Mouse (Mus musculus): Measurements from ENCODE around the gene Tor1b. TPM values are rescaled to one million over a fixed set of nuclear protein-coding genes. Genes with fewer than 3 reads are reported as not detected.

The Tor1b gene
- polyA plus RNA-seq, 1 experiment from 2014 or later = 18.3 TPM

GRCm38 (mm10) chr2:30962570-30963254 is 10.0 kb downstream of the Tor1b start:
- Histone ChIP-seq H3K27me3 (ENCODE audit: control insufficient read depth, insufficient read depth, low read depth, low read length) (no peaks in the 10 kb centered on the region), H3K4me2 (ENCODE audit: low read length) (no peak overlapping the region), H3K4me3 (ENCODE audit: low read depth, low read length) (no peak overlapping the region), H3K9me3 (replicated peaks; ENCODE audit: control insufficient read depth, low read length, poor library complexity, severe bottlenecking) (no peaks in the 10 kb centered on the region), H3K36me3 (ENCODE audit: control insufficient read depth, insufficient read depth, low read length) (peaks cover 37% of the 10 kb centered on the region), H3K9ac (ENCODE audit: low read depth, low read length) (no peak overlapping the region), H3K27ac (ENCODE audit: low read length) (no peak overlapping the region), H3K4me1 (ENCODE audit: control insufficient read depth, insufficient read depth, low read length) (peaks cover 12% of the 10 kb centered on the region)
- WGBS = 93% methylated on average over 11 of the region's 11 CpGs
- no peak for ATAC-seq

GRCm38 (mm10) chr2:30965627-30966026 is 12.9 kb downstream of the Tor1b start:
- Histone ChIP-seq H3K27ac (ENCODE audit: low read length) (no peak overlapping the region), H3K4me1 (ENCODE audit: control insufficient read depth, insufficient read depth, low read length) (peaks cover 12% of the 10 kb centered on the region), H3K4me2 (ENCODE audit: low read length) (no peak overlapping the region), H3K4me3 (ENCODE audit: low read depth, low read length) (no peak overlapping the region), H3K9me3 (replicated peaks; ENCODE audit: control insufficient read depth, low read length, poor library complexity, severe bottlenecking) (no peaks in the 10 kb centered on the region), H3K36me3 (ENCODE audit: control insufficient read depth, insufficient read depth, low read length) (peaks cover 24% of the 10 kb centered on the region), H3K27me3 (ENCODE audit: control insufficient read depth, insufficient read depth, low read depth, low read length) (no peaks in the 10 kb centered on the region), H3K9ac (ENCODE audit: low read depth, low read length) (no peak overlapping the region)
- ATAC-seq = no peak
- WGBS = 91% methylated on average over 8 of the region's 8 CpGs

GRCm38 (mm10) chr2:30966826-30967225 is 14.1 kb downstream of the Tor1b start:
- H3K9ac ChIP-seq (ENCODE audit: low read depth, low read length) = peak overlapping the region; percentile 72
- no peaks in the 10 kb centered on the region for H3K27me3 ChIP-seq (ENCODE audit: control insufficient read depth, insufficient read depth, low read depth, low read length)
- 21% methylated on average over 16 of the region's 16 CpGs for WGBS
- peaks cover 14% of the 10 kb centered on the region for H3K36me3 ChIP-seq (ENCODE audit: control insufficient read depth, insufficient read depth, low read length)
- H3K9me3 ChIP-seq (replicated peaks; ENCODE audit: control insufficient read depth, low read length, poor library complexity, severe bottlenecking) = no peaks in the 10 kb centered on the region
- peak overlapping the region; percentile 74 for H3K4me3 ChIP-seq (ENCODE audit: low read depth, low read length)
- peaks cover 12% of the 10 kb centered on the region for H3K4me1 ChIP-seq (ENCODE audit: control insufficient read depth, insufficient read depth, low read length)
- peak; percentile 7; the same call in 1 of the 2 replicates for ATAC-seq
- H3K4me2 ChIP-seq (ENCODE audit: low read length) = peak overlapping the region; percentile 90
- H3K27ac ChIP-seq (ENCODE audit: low read length) = no peak overlapping the region; the same call in 1 of the 2 replicates

GRCm38 (mm10) chr2:30967352-30968327 is 14.9 kb downstream of the Tor1b start, which contains the start of gene Tor1a:
Tor1a (minus strand) TSS chr2:30967933.
- peaks cover 12% of the 10 kb centered on the region for H3K4me1 ChIP-seq (ENCODE audit: control insufficient read depth, insufficient read depth, low read length)
- WGBS = 2% methylated on average over 47 of the region's 59 CpGs
- peak within 1 kb of the TSS; percentile 61 for H3K27ac ChIP-seq (ENCODE audit: low read length)
- H3K4me3 ChIP-seq (ENCODE audit: low read depth, low read length) = peak within 1 kb of the TSS; percentile 74
- peaks cover 8% of the 10 kb centered on the region for H3K36me3 ChIP-seq (ENCODE audit: control insufficient read depth, insufficient read depth, low read length)
- peak within 1 kb of the TSS; percentile 72 for H3K9ac ChIP-seq (ENCODE audit: low read depth, low read length)
- ATAC-seq = peak; percentile 94
- no peaks in the 10 kb centered on the region for H3K9me3 ChIP-seq (replicated peaks; ENCODE audit: control insufficient read depth, low read length, poor library complexity, severe bottlenecking)
- H3K4me2 ChIP-seq (ENCODE audit: low read length) = peak within 1 kb of the TSS; percentile 90
- H3K27me3 ChIP-seq (ENCODE audit: control insufficient read depth, insufficient read depth, low read depth, low read length) = no peaks in the 10 kb centered on the region

GRCm38 (mm10) chr2:30981790-30982513 is 29.2 kb downstream of the Tor1b start, which contains the start of the genes BC005624 and Usp20:
BC005624 (minus strand) TSS chr2:30982201.
Usp20 (plus strand) TSS chr2:30982279.
- no peaks in the 10 kb centered on the region for H3K27me3 ChIP-seq (ENCODE audit: control insufficient read depth, insufficient read depth, low read depth, low read length)
- peak within 1 kb of the TSS; percentile 71 for H3K9ac ChIP-seq (ENCODE audit: low read depth, low read length)
- H3K9me3 ChIP-seq (replicated peaks; ENCODE audit: control insufficient read depth, low read length, poor library complexity, severe bottlenecking) = no peaks in the 10 kb centered on the region
- peak within 1 kb of the TSS; percentile 81 for H3K27ac ChIP-seq (ENCODE audit: low read length)
- peak within 1 kb of the TSS; percentile 80 for H3K4me2 ChIP-seq (ENCODE audit: low read length)
- H3K36me3 ChIP-seq (ENCODE audit: control insufficient read depth, insufficient read depth, low read length) = peaks cover 7% of the 10 kb centered on the region
- peak; percentile 98 for ATAC-seq
- H3K4me1 ChIP-seq (ENCODE audit: control insufficient read depth, insufficient read depth, low read length) = peaks cover 16% of the 10 kb centered on the region
- H3K4me3 ChIP-seq (ENCODE audit: low read depth, low read length) = peak within 1 kb of the TSS; percentile 77
- WGBS = under 1% methylated on average over 66 of the region's 66 CpGs

GRCm38 (mm10) chr2:30983024-30983423 is 30.3 kb downstream of the Tor1b start:
- peak overlapping the region; percentile 64 for H3K4me2 ChIP-seq (ENCODE audit: low read length)
- 50% methylated on average over 7 of the region's 7 CpGs for WGBS
- H3K9me3 ChIP-seq (replicated peaks; ENCODE audit: control insufficient read depth, low read length, poor library complexity, severe bottlenecking) = no peaks in the 10 kb centered on the region
- H3K27me3 ChIP-seq (ENCODE audit: control insufficient read depth, insufficient read depth, low read depth, low read length) = no peaks in the 10 kb centered on the region
- H3K27ac ChIP-seq (ENCODE audit: low read length) = no peak overlapping the region
- peak overlapping the region; percentile 77 for H3K4me3 ChIP-seq (ENCODE audit: low read depth, low read length)
- H3K4me1 ChIP-seq (ENCODE audit: control insufficient read depth, insufficient read depth, low read length) = peaks cover 16% of the 10 kb centered on the region
- no peak for ATAC-seq
- peaks cover 7% of the 10 kb centered on the region for H3K36me3 ChIP-seq (ENCODE audit: control insufficient read depth, insufficient read depth, low read length)
- no peak overlapping the region for H3K9ac ChIP-seq (ENCODE audit: low read depth, low read length)

- Histone ChIP-seq H3K9me3 (replicated peaks; ENCODE audit: control insufficient read depth, low read length, poor library complexity, severe bottlenecking) (no peaks in the 10 kb centered on the region), H3K4me2 (ENCODE audit: low read length) (no peak overlapping the region), H3K9ac (ENCODE audit: low read depth, low read length) (no peak overlapping the region), H3K27ac (ENCODE audit: low read length) (no peak overlapping the region), H3K4me3 (ENCODE audit: low read depth, low read length) (no peak overlapping the region), H3K36me3 (ENCODE audit: control insufficient read depth, insufficient read depth, low read length) (no peaks in the 10 kb centered on the region; the same call in 1 of the 2 replicates), H3K27me3 (ENCODE audit: control insufficient read depth, insufficient read depth, low read depth, low read length) (no peaks in the 10 kb centered on the region), H3K4me1 (ENCODE audit: control insufficient read depth, insufficient read depth, low read length) (peaks cover 16% of the 10 kb centered on the region)
- 32% methylated on average over 17 of the region's 17 CpGs for WGBS
- ATAC-seq = no peak
Measured at GRCm38 (mm10) chr2:30985111-30986020, 32.6 kb downstream of the Tor1b start.

GRCm38 (mm10) chr2:30990221-30990620 is 37.5 kb downstream of the Tor1b start:
- H3K27me3 ChIP-seq (ENCODE audit: control insufficient read depth, insufficient read depth, low read depth, low read length) = no peaks in the 10 kb centered on the region

More at GRCm38 (mm10) chr2:30990221-30990620, 37.5 kb downstream of the Tor1b start:
- no peaks in the 10 kb centered on the region for H3K9me3 ChIP-seq (replicated peaks; ENCODE audit: control insufficient read depth, low read length, poor library complexity, severe bottlenecking)
- WGBS = 93% methylated on average over 9 of the region's 9 CpGs
- no peak overlapping the region for H3K9ac ChIP-seq (ENCODE audit: low read depth, low read length)
- no peak for ATAC-seq
- no peaks in the 10 kb centered on the region; the same call in 1 of the 2 replicates for H3K36me3 ChIP-seq (ENCODE audit: control insufficient read depth, insufficient read depth, low read length)
- H3K4me1 ChIP-seq (ENCODE audit: control insufficient read depth, insufficient read depth, low read length) = no peaks in the 10 kb centered on the region
- H3K4me3 ChIP-seq (ENCODE audit: low read depth, low read length) = no peak overlapping the region
- no peak overlapping the region for H3K4me2 ChIP-seq (ENCODE audit: low read length)
- H3K27ac ChIP-seq (ENCODE audit: low read length) = no peak overlapping the region

Data from midbrain, embryonic 16.5 days (tissue).